Mouse (Mus musculus) bone marrow, adult 2 months (tissue): ENCODE measurements around the gene Setdb1.

Experiments
- CTCF ChIP-seq: fragments of 200-500 bp; IDR thresholded peaks from 2 replicates; pipeline ENCODE4 v1.5.1; 2011; ENCODE audit warnings: low read length, control low read depth; ENCODE audit not compliant: control insufficient read depth, insufficient read depth
- POLR2A ChIP-seq: fragments of 200-500 bp; IDR thresholded peaks from 2 replicates; pipeline ENCODE4 v1.6.1; 2011; ENCODE audit warnings: low read depth, mild to moderate bottlenecking, control low read depth, low read length, borderline replicate concordance; ENCODE audit not compliant: control insufficient read depth

- TF ChIP-seq CTCF, result no peak
- TF ChIP-seq POLR2A, result no peak
Observed at GRCm38 (mm10) chr3:95318548-95318947, 38.5 kb downstream of the Setdb1 start.
